Mouse (Mus musculus): ENCODE results near the gene F2rl1.

- TF ChIP-seq CTCF (IDR thresholded peaks at IDR 0.05; ENCODE audit: extremely low read depth, insufficient read depth, insufficient read length, insufficient replicate concordance), result no peak
- TF ChIP-seq POLR2A (IDR thresholded peaks at IDR 0.05; ENCODE audit: low read depth, low read length), result no peak
Observed at GRCm38 (mm10) chr13:95545729-95546186, 20.7 kb upstream of the F2rl1 start.

Measured in spleen, adult 2 months (tissue).